Mouse (Mus musculus): ENCODE data around the gene Plekhm2.

- TF ChIP-seq POLR2A (IDR thresholded peaks at IDR 0.05; ENCODE audit: borderline replicate concordance, insufficient read depth, low read length), result no peak
- no peak for TF ChIP-seq CTCF (IDR thresholded peaks at IDR 0.05; ENCODE audit: borderline replicate concordance, insufficient read depth, low read depth, low read length)
These were observed 10.2 kb downstream of the Plekhm2 start for GRCm38 (mm10) chr4:141654509-141654908.
